Mouse (Mus musculus): ENCODE measurements around the gene Cdkn2a.

Cdkn2a gene

GRCm38 (mm10) chr4:89294486-89295440 lies at the start of gene Cdkn2a:
Cdkn2a (minus strand) TSS chr4:89294653.
- no peak for DNase-seq (ENCODE audit: low spot score)

DNA sequence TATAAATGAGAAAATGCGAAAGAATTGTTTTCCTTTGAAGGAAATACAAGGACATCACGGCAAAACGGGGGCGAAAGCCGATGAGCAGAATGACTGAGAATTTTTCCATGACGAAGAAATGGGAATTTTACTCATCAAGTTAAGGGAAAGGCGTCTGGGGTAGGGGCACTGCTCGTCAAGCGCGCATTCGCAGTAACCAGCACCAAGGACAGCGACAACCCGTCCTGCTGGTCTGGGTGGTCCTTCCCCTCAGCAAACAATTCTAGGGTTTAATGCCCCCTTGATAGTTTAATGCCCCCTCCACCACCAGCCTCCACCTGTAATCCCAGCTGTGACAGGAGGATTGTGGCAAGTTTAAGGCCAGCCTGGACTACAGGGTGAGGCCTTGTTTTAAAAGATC lies 19.0 kb upstream of the Cdkn2a start:
- DNase-seq (ENCODE audit: low spot score) = no peak

GRCm38 (mm10) chr4:89310491-89311254 lies 16.2 kb upstream of the Cdkn2a start, which contains the start of gene Cdkn2b:
Cdkn2b (minus strand) TSS chr4:89311039.
- DNase-seq (ENCODE audit: low spot score) = peak; percentile 86

- DNase-seq (ENCODE audit: low spot score) = no peak
These were observed 15.5 kb upstream of the Cdkn2a start for GRCm38 (mm10) chr4:89309996-89310395.

GRCm38 (mm10) chr4:89308001-89308400 lies 13.5 kb upstream of the Cdkn2a start:
- no peak for DNase-seq (ENCODE audit: low spot score)

DNA sequence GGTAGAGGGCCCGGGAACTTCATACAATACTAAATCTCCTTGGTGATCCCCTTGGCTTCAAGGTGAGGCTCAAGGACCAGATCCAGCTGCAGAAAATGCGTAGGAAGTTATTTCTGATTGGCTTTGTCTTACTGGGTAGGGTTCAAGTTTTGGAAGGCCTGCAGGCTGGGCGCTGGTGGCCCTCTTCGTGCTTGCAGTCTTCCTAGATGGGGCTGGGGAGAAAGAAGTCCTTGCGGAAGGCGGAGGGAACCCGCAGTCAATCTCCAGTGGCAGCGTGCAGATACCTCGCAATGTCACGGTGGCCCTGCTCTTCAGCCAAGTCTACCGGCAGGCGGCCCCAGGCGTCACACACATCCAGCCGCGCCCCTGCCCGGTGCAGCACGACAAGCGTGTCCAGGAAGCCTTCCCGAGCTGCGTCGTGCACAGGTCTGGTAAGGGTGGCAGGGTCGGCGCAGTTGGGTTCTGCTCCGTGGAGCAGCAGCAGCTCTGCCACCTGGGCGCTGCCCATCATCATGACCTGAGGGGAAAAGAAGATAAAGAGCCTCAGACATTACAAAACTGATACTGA lies 12.4 kb upstream of the Cdkn2a start:
- DNase-seq (ENCODE audit: low spot score) = no peak

DNA sequence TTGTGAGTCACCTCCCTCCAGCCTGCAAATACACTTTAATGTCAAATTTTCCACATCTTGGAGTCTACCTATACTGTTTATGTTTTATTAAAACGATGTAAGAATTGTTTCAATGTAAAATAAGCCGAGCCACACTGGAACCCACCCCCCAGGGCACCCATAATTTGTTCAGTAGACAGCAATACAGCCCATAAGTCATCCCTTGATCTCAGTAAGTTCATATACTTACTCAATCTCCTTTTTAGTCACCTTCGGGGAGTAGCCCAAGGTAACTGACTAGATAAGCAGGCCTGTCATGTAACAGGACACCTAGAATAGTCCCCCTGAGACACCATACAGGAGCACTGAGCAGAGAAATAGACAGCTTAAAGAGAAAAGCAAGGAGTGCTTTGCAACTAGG lies 11.2 kb upstream of the Cdkn2a start:
- DNase-seq (ENCODE audit: low spot score) = no peak

DNA sequence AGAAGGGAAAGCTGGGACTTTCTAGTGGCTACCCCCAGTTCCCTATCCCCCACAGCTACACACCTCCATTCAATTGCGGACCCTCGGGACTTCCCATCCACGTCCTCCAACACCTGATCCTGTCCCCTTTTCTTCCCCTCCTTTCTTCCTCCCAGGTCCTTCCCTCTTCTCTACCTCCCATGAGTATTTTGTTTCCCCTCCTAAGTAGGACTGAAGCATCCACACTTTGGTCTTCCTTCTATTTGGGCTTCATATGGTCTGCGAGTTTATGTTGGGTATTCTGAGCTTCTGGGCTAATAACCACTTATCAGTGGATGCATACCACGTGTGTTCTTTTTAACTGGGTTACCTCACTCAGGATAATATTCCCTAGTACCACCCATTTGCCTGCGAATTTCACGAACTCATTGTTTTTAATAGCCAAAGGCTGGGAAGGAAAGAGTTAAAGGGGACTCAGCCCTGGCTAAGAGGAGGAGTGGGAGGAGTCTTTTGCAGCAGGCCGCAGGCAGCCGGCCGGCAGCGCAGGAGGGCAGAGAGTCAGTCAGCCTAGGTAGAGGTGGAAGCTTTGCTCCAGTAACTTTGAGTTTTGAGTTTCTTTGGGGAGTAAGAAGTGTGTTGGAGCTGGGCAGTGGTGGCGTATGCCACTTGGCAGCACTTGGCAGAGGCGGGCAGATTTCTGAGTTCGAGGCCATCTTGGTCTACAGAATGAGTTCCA lies 9.0 kb upstream of the Cdkn2a start:
- DNase-seq (ENCODE audit: low spot score) = no peak

GRCm38 (mm10) chr4:89302129-89302528 lies 7.7 kb upstream of the Cdkn2a start:
- DNase-seq (ENCODE audit: low spot score) = no peak

DNA sequence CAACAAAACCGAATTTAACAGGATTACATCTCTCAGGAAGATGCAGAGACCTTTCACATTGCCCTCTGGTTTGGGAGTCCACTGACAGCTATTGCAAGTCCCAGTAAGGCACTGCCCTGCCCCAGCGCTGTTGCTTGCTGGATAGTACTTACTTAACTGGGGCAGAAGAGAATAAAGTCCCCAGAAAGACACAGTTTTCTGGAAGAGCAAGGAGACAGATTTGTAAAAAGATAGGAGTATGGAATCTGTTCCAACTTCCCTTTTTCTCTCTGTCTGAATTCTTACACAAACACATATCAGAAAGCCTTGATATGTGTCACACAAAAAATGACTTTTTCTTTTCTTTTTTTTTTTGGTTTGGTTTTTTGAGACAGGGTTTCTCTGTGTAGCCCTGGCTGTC lies 5.3 kb upstream of the Cdkn2a start:
- no peak for DNase-seq (ENCODE audit: low spot score)

- no peak for DNase-seq (ENCODE audit: low spot score)
These were observed 1.2 kb upstream of the Cdkn2a start for GRCm38 (mm10) chr4:89295441-89296220.

DNA sequence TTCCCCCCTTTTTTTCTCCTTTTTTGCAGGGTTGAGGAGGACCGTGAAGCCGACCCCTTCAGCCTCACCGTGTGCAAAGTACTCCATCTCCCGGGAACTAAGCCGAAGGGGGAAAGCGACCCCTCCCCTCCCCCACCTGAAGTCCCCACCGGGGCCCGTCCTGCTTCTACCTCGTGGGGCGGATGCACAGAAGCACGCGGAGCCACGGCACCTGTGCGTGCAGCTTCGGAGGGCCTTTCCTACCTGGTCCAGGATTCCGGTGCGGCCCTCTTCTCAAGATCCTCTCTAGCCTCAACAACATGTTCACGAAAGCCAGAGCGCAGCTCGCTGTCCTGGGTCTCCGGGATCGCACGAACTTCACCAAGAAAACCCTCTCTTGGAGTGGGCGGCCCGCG lies 365 bp downstream of the Cdkn2a start:
- no peak for DNase-seq (ENCODE audit: low spot score)

DNA sequence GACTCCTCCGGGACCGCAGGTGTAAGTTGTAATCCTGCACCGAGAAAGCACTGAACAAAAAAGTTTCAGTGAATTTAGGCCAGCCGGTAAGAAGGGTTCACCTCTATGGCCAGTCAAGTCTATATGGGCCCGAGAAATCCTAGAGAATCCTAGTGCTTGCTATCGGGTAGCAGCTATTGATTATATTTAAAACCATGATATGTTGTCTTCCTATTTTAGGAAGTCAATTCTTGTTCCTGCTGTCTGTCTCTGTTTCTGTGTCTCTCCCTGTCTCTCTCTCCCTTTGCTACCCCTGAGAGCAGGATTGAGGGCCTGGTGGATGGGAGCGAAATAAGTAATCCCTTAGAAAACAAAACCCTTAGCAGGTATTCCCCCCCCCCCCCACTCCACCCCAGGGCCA lies 937 bp downstream of the Cdkn2a start:
- no peak for DNase-seq (ENCODE audit: low spot score)

DNA sequence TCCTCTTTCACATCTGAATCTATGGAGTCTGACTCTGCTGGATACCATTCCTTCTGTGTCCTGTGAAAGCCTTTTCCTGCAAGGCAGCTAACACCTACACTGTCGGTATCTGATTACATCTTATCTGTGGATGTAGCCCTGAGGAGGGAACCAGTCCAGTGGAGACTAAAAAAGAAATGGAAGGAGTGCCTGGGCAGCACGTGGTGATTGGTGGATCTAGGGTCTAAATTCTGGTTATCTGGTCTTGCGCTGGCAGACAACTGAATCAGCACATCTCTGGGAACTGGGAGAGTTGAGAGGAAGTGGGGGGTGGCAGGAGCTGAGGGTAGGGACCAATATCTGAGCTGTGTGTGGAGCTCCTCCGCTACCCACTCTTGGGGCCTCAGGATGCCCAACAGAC lies 5.4 kb downstream of the Cdkn2a start:
- no peak for DNase-seq (ENCODE audit: low spot score)

- DNase-seq (ENCODE audit: low spot score) = no peak
These were observed 7.9 kb downstream of the Cdkn2a start for GRCm38 (mm10) chr4:89286566-89286965.

- DNase-seq (ENCODE audit: low spot score) = no peak
These were observed 8.8 kb downstream of the Cdkn2a start for GRCm38 (mm10) chr4:89285688-89286087.

DNA sequence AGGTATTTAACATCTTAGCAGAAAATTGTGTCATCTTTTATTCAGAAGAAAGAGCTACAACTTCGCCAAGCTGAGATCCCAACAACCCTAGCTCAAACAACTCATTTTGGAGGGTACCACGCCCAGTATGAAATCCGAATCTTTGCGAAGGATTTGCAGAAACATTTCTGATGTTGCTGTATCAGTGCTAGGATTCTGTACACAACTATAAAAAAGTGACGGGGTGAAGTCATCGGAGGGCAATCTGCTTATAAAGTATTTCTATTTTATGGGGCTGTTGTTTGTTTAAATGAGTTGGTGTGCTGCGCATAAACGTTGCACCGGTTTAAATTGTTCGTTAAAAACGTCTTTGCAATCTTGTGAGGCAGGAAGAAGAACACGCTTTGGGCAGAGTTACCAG lies 11.8 kb downstream of the Cdkn2a start:
- no peak for DNase-seq (ENCODE audit: low spot score)

DNA sequence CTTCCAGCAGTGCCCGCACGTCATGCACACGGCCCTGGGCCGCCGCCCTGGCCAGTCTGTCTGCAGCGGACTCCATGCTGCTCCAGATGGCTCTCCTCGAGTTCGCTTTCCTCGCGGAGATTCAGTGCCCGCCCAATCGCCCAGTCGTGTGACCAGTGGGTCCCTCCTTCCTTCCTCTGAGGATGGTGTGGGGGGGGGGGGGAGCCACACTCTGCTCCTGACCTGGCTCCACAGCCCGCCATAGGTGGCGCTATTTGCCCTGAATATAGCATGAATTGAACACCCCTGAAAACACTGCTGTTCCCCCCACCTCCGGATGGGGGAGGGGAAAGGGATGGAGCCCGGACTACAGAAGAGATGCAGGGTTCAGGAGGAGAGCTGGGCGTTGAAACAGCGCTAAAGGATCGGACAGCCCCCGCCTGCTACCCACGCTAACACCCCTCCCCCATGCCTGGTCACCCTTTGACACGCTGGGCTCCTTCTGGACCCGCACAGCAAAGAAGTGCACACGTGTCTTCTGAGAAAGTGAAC lies 12.4 kb downstream of the Cdkn2a start:
- DNase-seq (ENCODE audit: low spot score) = no peak

DNA sequence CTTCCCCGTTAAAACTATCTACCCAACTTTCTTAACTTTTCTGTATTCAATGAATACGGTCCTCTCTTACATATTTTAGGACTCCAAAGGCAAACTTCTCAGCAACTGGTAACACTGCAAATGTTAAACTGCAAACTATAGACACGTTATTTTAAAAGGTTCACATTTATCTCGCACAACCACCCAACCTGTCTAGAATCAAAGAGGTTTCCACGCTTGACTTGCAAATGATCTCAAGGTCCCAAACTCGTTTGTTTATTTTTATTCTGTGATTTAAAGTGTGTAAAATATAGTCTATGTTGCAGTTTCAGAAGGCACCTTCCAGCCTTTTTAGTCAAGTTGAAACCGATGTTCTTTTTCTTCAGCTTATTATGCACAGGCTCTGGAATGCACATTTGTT lies 13.2 kb downstream of the Cdkn2a start:
- no peak for DNase-seq (ENCODE audit: low spot score)

GRCm38 (mm10) chr4:89279641-89280040 lies 14.8 kb downstream of the Cdkn2a start:
- DNase-seq (ENCODE audit: low spot score) = no peak

DNA sequence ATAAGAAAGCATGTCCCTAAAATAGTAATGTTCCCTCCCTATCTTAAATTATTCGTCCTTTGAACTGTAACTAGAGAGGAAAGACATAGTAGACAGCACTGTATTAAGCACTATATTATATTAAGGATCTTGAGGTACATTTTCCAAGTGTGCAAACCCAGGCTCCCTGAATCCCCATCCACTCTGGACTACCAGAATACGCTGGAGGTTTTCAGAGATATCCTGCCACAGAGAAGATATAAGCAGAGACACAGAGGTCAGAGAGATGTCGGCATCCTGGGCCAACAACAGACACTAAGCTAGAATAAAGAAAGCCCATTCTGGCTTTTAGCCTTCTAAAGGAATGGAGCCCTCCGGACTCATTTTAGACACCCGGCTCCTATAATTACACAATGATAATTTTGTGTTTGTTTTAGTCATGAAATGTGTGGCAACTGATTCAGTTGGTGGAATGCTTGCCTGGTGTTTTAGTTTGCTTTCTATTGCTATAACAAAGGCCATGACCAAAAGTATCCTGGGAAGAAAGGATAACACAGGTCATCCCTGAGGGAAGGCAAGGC lies 17.0 kb downstream of the Cdkn2a start:
- DNase-seq (ENCODE audit: low spot score) = no peak
